Mouse (Mus musculus) liver, embryonic 15.5 days (tissue): Measurements from ENCODE around the gene Intu. TPM values are rescaled to one million over a fixed set of nuclear protein-coding genes. Genes with fewer than 3 reads are reported as not detected.
A peak's percentile ranks its signal among the peaks of the same experiment; 100 is the strongest.

Experiments
- ATAC-seq: fragments of 200-750 bp; cut with Nextera tagmentation; 2 replicates; pipeline ENCODE4 v1.8.0; 2017; ENCODE audit warnings: moderate number of reproducible peaks, mild to moderate bottlenecking, moderate library complexity; ENCODE audit not compliant: insufficient read depth
- H3K27ac ChIP-seq: fragments of 300-500 bp; sonication (generic); replicated peaks from 2 replicates; pipeline ENCODE4 v1.5.1; 2015; ENCODE audit warnings: mild to moderate bottlenecking, inconsistent platforms
- H3K27me3 ChIP-seq: fragments of 300-500 bp; sonication (generic); 2 replicates; pipeline ENCODE4 v1.6.1; 2015; ENCODE audit warnings: mild to moderate bottlenecking, inconsistent platforms
- H3K36me3 ChIP-seq: fragments of 300-500 bp; sonication (generic); replicated peaks from 2 replicates; pipeline ENCODE4 v1.6.1; 2015; ENCODE audit warnings: moderate library complexity, mild to moderate bottlenecking, inconsistent platforms
- H3K4me1 ChIP-seq: fragments of 300-500 bp; sonication (generic); replicated peaks from 2 replicates; pipeline ENCODE4 v1.6.1; 2015; ENCODE audit warnings: inconsistent platforms
- H3K4me2 ChIP-seq: fragments of 300-500 bp; sonication (generic); 2 replicates; pipeline ENCODE4 v1.6.1; 2015; ENCODE audit warnings: moderate library complexity, mild to moderate bottlenecking, inconsistent platforms
- H3K4me3 ChIP-seq: fragments of 300-500 bp; sonication (generic); replicated peaks from 2 replicates; pipeline ENCODE4 v1.5.1; 2015; ENCODE audit warnings: mild to moderate bottlenecking, inconsistent platforms
- H3K9ac ChIP-seq: fragments of 300-500 bp; sonication (generic); 2 replicates; pipeline ENCODE4 v1.6.1; 2015; ENCODE audit warnings: moderate library complexity, mild to moderate bottlenecking, inconsistent platforms
- H3K9me3 ChIP-seq: fragments of 300-500 bp; sonication (generic); replicated peaks from 2 replicates; pipeline ENCODE4 v1.6.1; 2016; ENCODE audit warnings: inconsistent platforms
- WGBS: fragments of 180-500 bp; shearing (Covaris S2); methylation state at CpG from one replicate; pipeline ENCODE4 v1.1.7; 2015; ENCODE audit warnings: mixed read lengths; ENCODE audit not compliant: insufficient replicate concordance; 5-methylcytosine and 5-hydroxymethylcytosine counted together
- microRNA-seq: library from miRNA; unstranded; fragments of <30 nt; microRNA quantifications from one replicate; pipeline ENCODE4, GENCODE M21; 2016
- polyA plus RNA-seq: library from polyadenylated mRNA; unstranded; fragments of >200 nt; fragmentation: Nextera tagmentation; extraction: Ambion mirVana; gene quantifications from 2 replicates; pipeline ENCODE4 v1.2.1, GENCODE M21; 2015

Intu gene
- polyA plus RNA-seq, 1 experiment from 2014 or later = 0.69 TPM

GRCm38 (mm10) chr3:40716056-40716455, 185.0 kb downstream of the Intu start:
- Histone ChIP-seq H3K36me3 (no peaks in the 10 kb centered on the region), H3K9ac (no peak overlapping the region), H3K27ac (no peak overlapping the region), H3K4me2 (no peak overlapping the region), H3K9me3 (no peaks in the 10 kb centered on the region), H3K4me1 (no peaks in the 10 kb centered on the region), H3K4me3 (no peak overlapping the region), H3K27me3 (no peaks in the 10 kb centered on the region)
- WGBS = 32% methylated on average over 1 of the region's 1 CpGs
- no peak for ATAC-seq

- no peak overlapping the region for H3K4me2 ChIP-seq
- 65% methylated on average over 3 of the region's 3 CpGs for WGBS
- no peaks in the 10 kb centered on the region for H3K4me1 ChIP-seq
- no peak overlapping the region for H3K9ac ChIP-seq
- H3K27ac ChIP-seq = no peak overlapping the region
- no peaks in the 10 kb centered on the region for H3K27me3 ChIP-seq
- no peaks in the 10 kb centered on the region for H3K9me3 ChIP-seq
- no peak overlapping the region for H3K4me3 ChIP-seq
- no peak for ATAC-seq
- H3K36me3 ChIP-seq = no peaks in the 10 kb centered on the region
These were observed 187.9 kb downstream of the Intu start for GRCm38 (mm10) chr3:40719022-40719421.

GRCm38 (mm10) chr3:40738381-40738912, 207.4 kb downstream of the Intu start:
- Histone ChIP-seq H3K36me3 (no peaks in the 10 kb centered on the region), H3K27ac (no peak overlapping the region), H3K4me2 (peak overlapping the region; percentile 21; the same call in 1 of the 2 replicates), H3K9ac (no peak overlapping the region), H3K4me1 (peaks cover 7% of the 10 kb centered on the region; the same call in 1 of the 2 replicates), H3K27me3 (peaks cover 3% of the 10 kb centered on the region; the same call in 1 of the 2 replicates), H3K9me3 (no peaks in the 10 kb centered on the region), H3K4me3 (no peak overlapping the region)
- no peak for ATAC-seq
- WGBS = 22% methylated on average over 6 of the region's 6 CpGs

GRCm38 (mm10) chr3:40744024-40744835, 213.1 kb downstream of the Intu start, which contains the start of gene Hspa4l:
Hspa4l (plus strand) TSS chr3:40744495.
- ATAC-seq = no peak
- Histone ChIP-seq H3K27me3 (peaks cover 3% of the 10 kb centered on the region; the same call in 1 of the 2 replicates), H3K4me1 (peaks cover 21% of the 10 kb centered on the region), H3K27ac (peak within 1 kb of the TSS; percentile 96), H3K36me3 (no peaks in the 10 kb centered on the region), H3K9me3 (no peaks in the 10 kb centered on the region), H3K9ac (peak within 1 kb of the TSS; percentile 97), H3K4me2 (peak within 1 kb of the TSS; percentile 99), H3K4me3 (peak within 1 kb of the TSS; percentile 98)
- WGBS = 29% methylated on average over 16 of the region's 16 CpGs

- Histone ChIP-seq H3K4me1 (peaks cover 21% of the 10 kb centered on the region), H3K9ac (peak overlapping the region; percentile 97), H3K36me3 (no peaks in the 10 kb centered on the region), H3K9me3 (no peaks in the 10 kb centered on the region), H3K27me3 (peaks cover 3% of the 10 kb centered on the region; the same call in 1 of the 2 replicates), H3K4me3 (peak overlapping the region; percentile 98), H3K4me2 (peak overlapping the region; percentile 99), H3K27ac (peak overlapping the region; percentile 96)
- ATAC-seq = peak; percentile 94
- under 1% methylated on average over 73 of the region's 93 CpGs for WGBS
These were observed 214.0 kb downstream of the Intu start for GRCm38 (mm10) chr3:40744836-40745660.

- peak; percentile 12 for ATAC-seq
- H3K4me2 ChIP-seq = peak overlapping the region; percentile 99
- no peaks in the 10 kb centered on the region for H3K27me3 ChIP-seq
- H3K4me1 ChIP-seq = peaks cover 21% of the 10 kb centered on the region
- no peaks in the 10 kb centered on the region for H3K9me3 ChIP-seq
- WGBS = 2% methylated on average over 37 of the region's 37 CpGs
- H3K27ac ChIP-seq = peak overlapping the region; percentile 96
- H3K9ac ChIP-seq = peak overlapping the region; percentile 97
- H3K4me3 ChIP-seq = peak overlapping the region; percentile 98
- H3K36me3 ChIP-seq = no peaks in the 10 kb centered on the region
These were observed 214.8 kb downstream of the Intu start for GRCm38 (mm10) chr3:40745661-40746547.

Small RNAs within 50 kb of the gene (microRNA-seq; reads per million reads assigned to microRNA genes)
- gene Gm23810 = not detected

Other genes starting within 250 kb of the Intu start
- 0.05 and 0.07 TPM in 2 replicates for gene Slc25a31, start 177.6 kb downstream of the Intu start, polyA plus RNA-seq
- 17.6 and 18.1 TPM in 2 replicates for gene Hspa4l, start 213.2 kb downstream of the Intu start, polyA plus RNA-seq